Mouse (Mus musculus) heart, adult 18-20 months (tissue): Measurements from ENCODE around the gene 4933430I17Rik. TPM values are rescaled to one million over a fixed set of nuclear protein-coding genes. Genes with fewer than 3 reads are reported as not detected.
A peak's percentile ranks its signal among the peaks of the same experiment; 100 is the strongest.

Experiments
- DNase-seq, 2 experiments: peaks; one replicate each; pipeline ENCODE4 v3.0.0; 2021 to 2022; ENCODE audit warnings: mixed read lengths in 1 of 2
- total RNA-seq, 2 experiments: library from RNA; stranded (reverse); gene quantifications; 2 replicates each; pipeline ENCODE4 v1.2.3; 2021

Gene 4933430I17Rik
- total RNA-seq, 2 experiments from 2014 or later, result not detected

GRCm38 (mm10) chr4:62503374-62503970, 21.7 kb upstream of the 4933430I17Rik start, which contains the start of gene Hdhd3:
TSS of gene Hdhd3 (minus strand) at chr4:62503467.
- DNase-seq, result no peak

- DNase-seq, result no peak
Measured at GRCm38 (mm10) chr4:62505991-62506390, 19.2 kb upstream of the 4933430I17Rik start.

- DNase-seq, result peak in 1 of 2 experiments; percentile 56
Measured at GRCm38 (mm10) chr4:62506798-62507197, 18.4 kb upstream of the 4933430I17Rik start.

GRCm38 (mm10) chr4:62508839-62509238, 16.3 kb upstream of the 4933430I17Rik start:
- no peak for DNase-seq

- no peak for DNase-seq
Measured at GRCm38 (mm10) chr4:62509946-62510345, 15.2 kb upstream of the 4933430I17Rik start.

- no peak for DNase-seq
Measured at GRCm38 (mm10) chr4:62513998-62514506, 11.1 kb upstream of the 4933430I17Rik start.

- DNase-seq, result no peak
Measured at GRCm38 (mm10) chr4:62514995-62515394, 10.2 kb upstream of the 4933430I17Rik start.

- DNase-seq, result no peak
Measured at GRCm38 (mm10) chr4:62515490-62515889, 9.7 kb upstream of the 4933430I17Rik start.

GRCm38 (mm10) chr4:62516079-62516478, 9.1 kb upstream of the 4933430I17Rik start:
- DNase-seq, result peak; percentile 70 to 89

- no peak for DNase-seq
Measured at GRCm38 (mm10) chr4:62516579-62516978, 8.6 kb upstream of the 4933430I17Rik start.

- DNase-seq, result no peak
Measured at GRCm38 (mm10) chr4:62517046-62517445, 8.1 kb upstream of the 4933430I17Rik start.

GRCm38 (mm10) chr4:62517538-62518415, 7.4 kb upstream of the 4933430I17Rik start:
- DNase-seq, result no peak

GRCm38 (mm10) chr4:62518416-62519121, 6.6 kb upstream of the 4933430I17Rik start:
- DNase-seq, result peak; percentile 60 to 74

GRCm38 (mm10) chr4:62519122-62519848, 5.9 kb upstream of the 4933430I17Rik start:
- DNase-seq, result no peak

GRCm38 (mm10) chr4:62519849-62520233, 5.3 kb upstream of the 4933430I17Rik start, which contains the start of gene Alad:
TSS of gene Alad (minus strand) at chr4:62519918.
- DNase-seq, result peak; percentile 92 to 94

- DNase-seq, result no peak
Measured at GRCm38 (mm10) chr4:62520892-62521400, 4.2 kb upstream of the 4933430I17Rik start.

GRCm38 (mm10) chr4:62525489-62525811, 281 bp downstream of the 4933430I17Rik start:
- DNase-seq, result no peak

GRCm38 (mm10) chr4:62526256-62526655, 1.1 kb downstream of the 4933430I17Rik start:
- no peak for DNase-seq

GRCm38 (mm10) chr4:62527655-62528054, 2.5 kb downstream of the 4933430I17Rik start:
- DNase-seq, result no peak

- no peak for DNase-seq
Measured at GRCm38 (mm10) chr4:62533729-62534128, 8.6 kb downstream of the 4933430I17Rik start.

- no peak for DNase-seq
Measured at GRCm38 (mm10) chr4:62541802-62542201, 16.6 kb downstream of the 4933430I17Rik start.

GRCm38 (mm10) chr4:62543782-62544181, 18.6 kb downstream of the 4933430I17Rik start:
- no peak for DNase-seq
